Mouse (Mus musculus) heart, postnatal 25 days (tissue): ENCODE data around the gene Cib3. TPM values are rescaled to one million over a fixed set of nuclear protein-coding genes. Genes with fewer than 3 reads are reported as not detected.

Source experiments
- DNase-seq: peaks from one replicate; pipeline ENCODE4 v3.0.0; 2022; ENCODE audit warnings: low spot score
- intact Hi-C: fragments of 180-260 bp; cut with DNase I; formaldehyde crosslinking; loops from one replicate; pipeline ENCODE4 v1.15.1; 2025
- total RNA-seq, 2 experiments: library from RNA; stranded (reverse); gene quantifications; 2 replicates each; pipeline ENCODE4 v1.2.3; 2021

Cib3 gene
- total RNA-seq, 2 experiments from 2014 or later = 0.49 TPM; not detected in 1

- DNase-seq = no peak
- intact Hi-C loops = no loop called here
Measured at GRCm38 (mm10) chr8:72158096-72158495, 54.5 kb downstream of the Cib3 start.

Other genes starting within 250 kb of the Cib3 start
- under 1 TPM; 0.70 to 0.73 TPM for gene Cyp4f18, start 203.2 kb downstream of the Cib3 start, total RNA-seq
- gene Olfr372, start 171.6 kb downstream of the Cib3 start, total RNA-seq = not detected
- gene Olfr373, start 129.7 kb downstream of the Cib3 start, total RNA-seq = not detected
- not detected for gene Olfr374, start 105.8 kb downstream of the Cib3 start, total RNA-seq
- gene Tpm4, start 77.9 kb downstream of the Cib3 start, total RNA-seq = 100 to 1,000 TPM; 105 to 108 TPM
- gene Rab8a, start 51.6 kb downstream of the Cib3 start, total RNA-seq = 10 to 100 TPM; 23.4 to 23.5 TPM
- not detected for gene Hsh2d, start 23.2 kb downstream of the Cib3 start, total RNA-seq
- gene Gm11034, start 799 bp upstream of the Cib3 start, total RNA-seq = not detected
- gene Fam32a, start 6.9 kb upstream of the Cib3 start, total RNA-seq = 10 to 100 TPM; 20.4 to 20.7 TPM
- 10 to 100 TPM; 44.0 to 46.1 TPM for gene Ap1m1, start 27.2 kb upstream of the Cib3 start, total RNA-seq
- gene Gm10282, start 92.4 kb upstream of the Cib3 start, total RNA-seq = 10 to 100 TPM in 1 of 2 experiments, 1 to 10 TPM in 1; 7.6 to 10.1 TPM
- 10 to 100 TPM; 48.2 to 62.5 TPM for gene Klf2, start 106.2 kb upstream of the Cib3 start, total RNA-seq
- 10 to 100 TPM; 38.9 to 41.8 TPM for gene Eps15l1, start 208.6 kb upstream of the Cib3 start, total RNA-seq
- 10 to 100 TPM; 13.1 to 15.4 TPM for gene Calr3, start 231.0 kb upstream of the Cib3 start, total RNA-seq
- 1 to 10 TPM; 4.6 to 7.5 TPM for gene 1700030K09Rik, start 231.0 kb upstream of the Cib3 start, total RNA-seq